Mouse (Mus musculus) CH12.LX (cell line): ENCODE results near the gene 4921524J17Rik. TPM values are rescaled to one million over a fixed set of nuclear protein-coding genes. Genes with fewer than 3 reads are reported as not detected.
A peak's percentile ranks its signal among the peaks of the same experiment; 100 is the strongest.

ENCODE experiments used
- DNase-seq: peaks from one replicate; pipeline ENCODE4 v3.0.0-alpha.2; 2013; ENCODE audit errors: extremely low read depth
- H3K27ac ChIP-seq: 2 replicates; pipeline ENCODE4 v1.5.1; 2012; ENCODE audit warnings: low read depth, mild to moderate bottlenecking, control low read depth, moderate library complexity; ENCODE audit not compliant: insufficient read depth
- H3K27me3 ChIP-seq: replicated peaks from 2 replicates; pipeline ENCODE3; 2012; ENCODE audit warnings: inconsistent platforms
- H3K36me3 ChIP-seq, 2 experiments: replicated peaks in 1 of 2; 2 replicates each; pipeline versions ENCODE3 to v1.6.1; 2012; ENCODE audit warnings: inconsistent platforms in 1 of 2, low read length in 1 of 2, mild to moderate bottlenecking in 1 of 2, mixed read lengths in 1 of 2, moderate library complexity in 1 of 2; ENCODE audit not compliant: control insufficient read depth in 1 of 2, insufficient read depth in 1 of 2
- H3K4me1 ChIP-seq, 2 experiments: 2 replicates each; pipeline ENCODE4 v1.6.1; 2012; ENCODE audit warnings: inconsistent platforms in 1 of 2, moderate library complexity in 1 of 2; ENCODE audit not compliant: insufficient read depth in 2 of 2, control insufficient read depth in 1 of 2
- H3K4me2 ChIP-seq: 2 replicates; pipeline ENCODE4 v1.6.1; 2012; ENCODE audit warnings: low read depth, mild to moderate bottlenecking, control low read depth; ENCODE audit not compliant: poor library complexity, insufficient read depth, severe bottlenecking
- H3K4me3 ChIP-seq, 3 experiments: fragments of 150-350 bp in 1 of 3; sonication (generic) in 1 of 3; replicated peaks in 1 of 3; 2 replicates each; pipeline versions ENCODE3 to v1.5.1; 2011 to 2012; ENCODE audit warnings: low read depth in 2 of 3, low read length in 2 of 3, mild to moderate bottlenecking in 2 of 3, moderate library complexity in 2 of 3, control low read depth in 1 of 3, improper control_type of control experiment in 1 of 3, inconsistent platforms in 1 of 3, mixed read lengths in 1 of 3; ENCODE audit not compliant: poor library complexity in 1 of 3
- H3K79me2 ChIP-seq: replicated peaks from 2 replicates; pipeline ENCODE4 v1.6.1; 2012; ENCODE audit warnings: mild to moderate bottlenecking, moderate library complexity; ENCODE audit not compliant: control insufficient read depth, poor library complexity, insufficient read depth, severe bottlenecking; ENCODE audit errors: extremely low read depth
- H3K9ac ChIP-seq: 2 replicates; pipeline ENCODE4 v1.6.1; 2012; ENCODE audit warnings: low read depth, mild to moderate bottlenecking, control low read depth, moderate library complexity; ENCODE audit not compliant: insufficient read depth
- H3K9me3 ChIP-seq: replicated peaks from 2 replicates; pipeline ENCODE3; 2012; ENCODE audit warnings: low read length, inconsistent platforms, mixed read lengths
- BHLHE40 ChIP-seq: IDR thresholded peaks from 2 replicates; pipeline ENCODE4 v1.6.1; 2011; ENCODE audit warnings: mild to moderate bottlenecking, low read depth, low read length, improper control_type of control experiment
- CHD1 ChIP-seq: IDR thresholded peaks from 2 replicates; pipeline ENCODE4 v1.6.1; 2012; ENCODE audit warnings: low read depth, low read length, improper control_type of control experiment, inconsistent platforms
- CHD2 ChIP-seq: IDR thresholded peaks from 2 replicates; pipeline ENCODE4 v1.6.1; 2011; ENCODE audit warnings: low read length, improper control_type of control experiment
- E2F4 ChIP-seq: IDR thresholded peaks from 2 replicates; pipeline ENCODE4 v1.6.1; 2011; ENCODE audit warnings: low read depth, low read length, improper control_type of control experiment; ENCODE audit not compliant: insufficient replicate concordance
- EP300 ChIP-seq: IDR thresholded peaks from 2 replicates; pipeline ENCODE4 v1.6.1; 2011; ENCODE audit warnings: low read length, improper control_type of control experiment
- GABPA ChIP-seq: IDR thresholded peaks from 2 replicates; pipeline ENCODE4 v1.6.1; 2012; ENCODE audit warnings: low read depth, low read length, improper control_type of control experiment, inconsistent platforms; ENCODE audit not compliant: insufficient replicate concordance
- HCFC1 ChIP-seq: IDR thresholded peaks from 2 replicates; pipeline ENCODE4 v1.6.1; 2012; ENCODE audit warnings: low read depth, mild to moderate bottlenecking, inconsistent platforms, low read length, improper control_type of control experiment
- IRF4 ChIP-seq: IDR thresholded peaks from 2 replicates; pipeline ENCODE4 v1.6.1; 2014; ENCODE audit warnings: low read depth, mild to moderate bottlenecking, inconsistent platforms, low read length, improper control_type of control experiment
- JUN ChIP-seq: IDR thresholded peaks from 2 replicates; pipeline ENCODE4 v1.6.1; 2011; ENCODE audit warnings: low read depth, mild to moderate bottlenecking, low read length, improper control_type of control experiment, moderate library complexity; ENCODE audit not compliant: insufficient read depth
- MAX ChIP-seq: IDR thresholded peaks from 2 replicates; pipeline ENCODE4 v1.6.1; 2011; ENCODE audit warnings: low read length, improper control_type of control experiment
- MYC ChIP-seq: IDR thresholded peaks from 2 replicates; pipeline ENCODE4 v1.6.1; 2011; ENCODE audit warnings: low read depth, mild to moderate bottlenecking, improper control_type of control experiment, low read length
- POLR2A ChIP-seq: IDR thresholded peaks from 2 replicates; pipeline ENCODE4 v1.6.1; 2011; ENCODE audit warnings: low read depth, mild to moderate bottlenecking, improper control_type of control experiment, low read length
- POLR2AphosphoS2 ChIP-seq: IDR thresholded peaks from 2 replicates; pipeline ENCODE4 v1.6.1; 2011; ENCODE audit warnings: low read depth, low read length, improper control_type of control experiment
- SMC3 ChIP-seq: IDR thresholded peaks from 2 replicates; pipeline ENCODE4 v1.6.1; 2011; ENCODE audit warnings: low read depth, low read length, improper control_type of control experiment
- TBP ChIP-seq: conservative IDR thresholded peaks from 2 replicates; pipeline ENCODE4 v1.6.1; 2011; ENCODE audit warnings: low read depth, low read length, improper control_type of control experiment
- USF1 ChIP-seq: IDR thresholded peaks from 2 replicates; pipeline ENCODE4 v1.6.1; 2014; ENCODE audit warnings: low read depth, mild to moderate bottlenecking, inconsistent platforms, low read length, improper control_type of control experiment
- USF2 ChIP-seq: conservative IDR thresholded peaks from 2 replicates; pipeline ENCODE4 v1.6.1; 2011; ENCODE audit warnings: low read depth, low read length, improper control_type of control experiment
- ZKSCAN1 ChIP-seq: IDR thresholded peaks from 2 replicates; pipeline ENCODE4 v1.6.1; 2012; ENCODE audit warnings: low read depth, inconsistent platforms, low read length, improper control_type of control experiment, borderline replicate concordance
- ZMIZ1 ChIP-seq: IDR thresholded peaks from 2 replicates; pipeline ENCODE4 v1.6.1; 2012; ENCODE audit warnings: low read depth, mild to moderate bottlenecking, inconsistent platforms, low read length, improper control_type of control experiment
- dilution Hi-C: fragments of 300-500 bp; cut with MboI; formaldehyde crosslinking; loops from 2 replicates; pipeline ENCODE4 v1.14.3; 2020; ENCODE audit warnings: low sequenced_read_pairs; ENCODE audit not compliant: extremely low pct_unique_long_range_greater_than_20kb, extremely low pct_ligation_motif_present
- in situ Hi-C: fragments of 300-500 bp; cut with MboI; formaldehyde crosslinking; loops from 3 replicates; pipeline ENCODE4 v1.14.3; 2019; ENCODE audit warnings: low sequenced_read_pairs, low pct_ligation_motif_present, low pct_unique_long_range_greater_than_20kb, mixed read lengths
- polyA plus RNA-seq: library from polyadenylated mRNA; unstranded; fragments of >175 nt; gene quantifications from 2 replicates; pipeline ENCODE4 v1.2.1, GENCODE M21; 2012; ENCODE audit warnings: low read depth; ENCODE audit not compliant: insufficient read length
- total RNA-seq, 2 experiments: library from RNA; depleted of rRNA; stranded (reverse); fragments of 300-350 nt in 1 of 2; fragments of >200 nt in 1 of 2; gene quantifications; 2 replicates each; pipeline ENCODE4 v1.2.3; 2012 to 2014

The 4921524J17Rik gene
- total and polyA plus RNA-seq, 3 experiments = 10.3 to 28.8 (median 25.1) TPM

GRCm38 (mm10) chr8:85373435-85374039, 59.1 kb downstream of the 4921524J17Rik start:
- peak overlapping the region; percentile 13; the same call in 1 of the 2 replicates for H3K4me2 ChIP-seq

DNA sequence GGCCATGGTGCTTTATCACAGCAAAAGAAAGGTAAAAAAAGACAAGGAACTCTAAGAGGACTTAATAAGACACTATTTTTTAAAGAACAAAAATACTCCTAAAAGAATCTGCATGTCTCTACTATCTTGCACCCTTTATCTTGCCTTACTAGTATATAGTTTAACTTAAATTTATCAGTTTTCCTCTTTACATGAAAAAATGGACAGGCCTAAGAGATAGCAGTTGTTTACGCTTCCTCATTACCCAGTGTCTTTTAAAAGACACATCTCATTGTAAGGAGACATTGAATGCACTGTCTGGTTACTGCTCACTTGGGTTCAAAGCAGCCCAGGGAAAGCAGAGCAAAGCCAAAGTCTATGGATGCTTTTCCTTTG, 60.2 kb downstream of the 4921524J17Rik start:
- no peak for DNase-seq
- Histone ChIP-seq H3K36me3 (no peaks in the 10 kb centered on the region), H3K4me3 (no peak overlapping the region), H3K27ac (no peak overlapping the region), H3K4me2 (no peak overlapping the region), H3K9me3 (no peaks in the 10 kb centered on the region), H3K4me1 (peaks cover 4 to 24% of the 10 kb centered on the region in 2 experiments), H3K27me3 (no peaks in the 10 kb centered on the region), H3K79me2 (no peaks in the 10 kb centered on the region), H3K9ac (no peak overlapping the region)
- dilution Hi-C loops (no loop called here), in situ Hi-C loops (no loop called here)
- TF ChIP-seq POLR2AphosphoS2 (no peak), IRF4 (no peak), USF1 (no peak), POLR2A (no peak), HCFC1 (no peak), SMC3 (no peak), ZKSCAN1 (no peak), ZMIZ1 (no peak), E2F4 (no peak), BHLHE40 (no peak), EP300 (no peak), JUN (no peak)

More at GRCm38 (mm10) chr8:85373435-85374039, 59.1 kb downstream of the 4921524J17Rik start:
- no peak overlapping the region for H3K4me3 ChIP-seq
- TF ChIP-seq TBP (no peak), ZKSCAN1 (no peak), POLR2AphosphoS2 (no peak), MAX (no peak), CHD1 (no peak), USF2 (no peak), ZMIZ1 (no peak), CHD2 (no peak), MYC (no peak), GABPA (no peak), SMC3 (no peak)
- H3K9ac ChIP-seq = no peak overlapping the region
- dilution Hi-C loops (no loop called here), in situ Hi-C loops (no loop called here)
- no peaks in the 10 kb centered on the region for H3K36me3 ChIP-seq
- no peak for DNase-seq
- no peak overlapping the region for H3K27ac ChIP-seq
- peaks cover 4 to 24% of the 10 kb centered on the region in 2 experiments for H3K4me1 ChIP-seq
- no peaks in the 10 kb centered on the region for H3K27me3 ChIP-seq
- no peaks in the 10 kb centered on the region for H3K9me3 ChIP-seq
- H3K79me2 ChIP-seq = no peaks in the 10 kb centered on the region
